Mouse (Mus musculus) cerebellum, postnatal 4 days (tissue): ENCODE data around the gene Ntsr1.

ENCODE experiments used
- DNase-seq, 2 experiments: peaks; one replicate each; pipeline ENCODE4 v3.0.0; 2022; ENCODE audit warnings: low spot score in 2 of 2, mixed read lengths in 1 of 2

Gene Ntsr1

GRCm38 (mm10) chr2:180499741-180500140 lies at the start of gene Ntsr1:
Gene Ntsr1 (plus strand): TSS chr2:180499976.
- DNase-seq = peak in 1 of 2 experiments; percentile 30

GRCm38 (mm10) chr2:180450529-180450928 lies 49.2 kb upstream of the Ntsr1 start:
- no peak for DNase-seq

GRCm38 (mm10) chr2:180455723-180456698 lies 43.8 kb upstream of the Ntsr1 start, which contains the start of gene Slco4a1:
Gene Slco4a1 (plus strand): TSS chr2:180456245.
- peak; percentile 38 to 71 for DNase-seq

GRCm38 (mm10) chr2:180456705-180457104 lies 43.1 kb upstream of the Ntsr1 start:
- no peak for DNase-seq

GRCm38 (mm10) chr2:180457680-180458079 lies 42.1 kb upstream of the Ntsr1 start:
- DNase-seq = no peak

GRCm38 (mm10) chr2:180459437-180459836 lies 40.3 kb upstream of the Ntsr1 start:
- DNase-seq = no peak

- DNase-seq = no peak
Observed at GRCm38 (mm10) chr2:180460801-180461200, 39.0 kb upstream of the Ntsr1 start.

GRCm38 (mm10) chr2:180462593-180462992 lies 37.2 kb upstream of the Ntsr1 start:
- DNase-seq = no peak

GRCm38 (mm10) chr2:180466505-180466904 lies 33.3 kb upstream of the Ntsr1 start:
- no peak for DNase-seq

GRCm38 (mm10) chr2:180468871-180469270 lies 30.9 kb upstream of the Ntsr1 start:
- DNase-seq = no peak

GRCm38 (mm10) chr2:180469768-180470167 lies 30.0 kb upstream of the Ntsr1 start:
- no peak for DNase-seq

- DNase-seq = peak in 1 of 2 experiments; percentile 47
Observed at GRCm38 (mm10) chr2:180472306-180473079, 27.3 kb upstream of the Ntsr1 start.

- DNase-seq = peak in 1 of 2 experiments; percentile 58
Observed at GRCm38 (mm10) chr2:180473080-180473440, 26.7 kb upstream of the Ntsr1 start.

- no peak for DNase-seq
Observed at GRCm38 (mm10) chr2:180474864-180475263, 24.9 kb upstream of the Ntsr1 start.

- DNase-seq = no peak
Observed at GRCm38 (mm10) chr2:180482274-180482673, 17.5 kb upstream of the Ntsr1 start.

- DNase-seq = no peak
Observed at GRCm38 (mm10) chr2:180484882-180485281, 14.9 kb upstream of the Ntsr1 start.

GRCm38 (mm10) chr2:180485306-180485705 lies 14.5 kb upstream of the Ntsr1 start:
- DNase-seq = no peak

- no peak for DNase-seq
Observed at GRCm38 (mm10) chr2:180488210-180488751, 11.5 kb upstream of the Ntsr1 start.

GRCm38 (mm10) chr2:180495906-180496305 lies 3.9 kb upstream of the Ntsr1 start:
- DNase-seq = no peak

GRCm38 (mm10) chr2:180500726-180501125 lies 950 bp downstream of the Ntsr1 start:
- DNase-seq = peak in 1 of 2 experiments; percentile 57

- DNase-seq = no peak
Observed at GRCm38 (mm10) chr2:180501217-180501967, 1.6 kb downstream of the Ntsr1 start.
